Mouse (Mus musculus): Measurements from ENCODE around the gene A530084C06Rik. TPM values are rescaled to one million over a fixed set of nuclear protein-coding genes. Genes with fewer than 3 reads are reported as not detected.

The A530084C06Rik gene
- total and polyA plus RNA-seq, 2 experiments, result 0.21 to 0.46 TPM

GRCm38 (mm10) chr13:31564394-31564793, 5.3 kb upstream of the A530084C06Rik start:
- Histone ChIP-seq H3K4me3 (ENCODE audit: insufficient read depth, low read depth, low read length) (no peak overlapping the region), H3K9ac (ENCODE audit: low read depth, low read length) (no peak overlapping the region), H3K27ac (replicated peaks; ENCODE audit: insufficient read depth, low read depth, low read length) (no peak overlapping the region), H3K27me3 (ENCODE audit: control insufficient read depth, insufficient read depth, low read length) (no peaks in the 10 kb centered on the region), H3K4me1 (ENCODE audit: control insufficient read depth, insufficient read depth, low read length) (peaks cover 2% of the 10 kb centered on the region), H3K79me2 (ENCODE audit: control insufficient read depth, insufficient read depth, low read length) (peaks cover 6% of the 10 kb centered on the region), H3K36me3 (ENCODE audit: control insufficient read depth, insufficient read depth, low read length) (no peaks in the 10 kb centered on the region)
- no peak for DNase-seq (ENCODE audit: extremely low read depth, low read depth, low spot score)
- 41% methylated on average over 6 of the region's 6 CpGs for WGBS
- TF ChIP-seq CTCF (IDR thresholded peaks at IDR 0.05; ENCODE audit: low read depth, low read length) (no peak), POLR2A (IDR thresholded peaks at IDR 0.05; ENCODE audit: extremely low read depth, insufficient read depth, low read length) (no peak)

GRCm38 (mm10) chr13:31559419-31560144, 449 bp upstream of the A530084C06Rik start:
- DNase-seq (ENCODE audit: extremely low read depth, low read depth, low spot score), result peak; percentile 39
- Histone ChIP-seq H3K27ac (replicated peaks; ENCODE audit: insufficient read depth, low read depth, low read length) (peak overlapping the region; percentile 92), H3K4me1 (ENCODE audit: control insufficient read depth, insufficient read depth, low read length) (peaks cover 4% of the 10 kb centered on the region; the same call in 1 of the 2 replicates), H3K79me2 (ENCODE audit: control insufficient read depth, insufficient read depth, low read length) (peaks cover 15% of the 10 kb centered on the region), H3K27me3 (ENCODE audit: control insufficient read depth, insufficient read depth, low read length) (no peaks in the 10 kb centered on the region), H3K4me3 (ENCODE audit: insufficient read depth, low read depth, low read length) (peak overlapping the region; percentile 81), H3K9ac (ENCODE audit: low read depth, low read length) (peak overlapping the region; percentile 89), H3K36me3 (ENCODE audit: control insufficient read depth, insufficient read depth, low read length) (no peaks in the 10 kb centered on the region)
- TF ChIP-seq POLR2A (IDR thresholded peaks at IDR 0.05; ENCODE audit: extremely low read depth, insufficient read depth, low read length) (0 out of 2 replicates have a peak, but pooled peaks have one; percentile 9), CTCF (IDR thresholded peaks at IDR 0.05; ENCODE audit: low read depth, low read length) (peak; percentile 80)
- 1% methylated on average over 92 of the region's 92 CpGs for WGBS

GRCm38 (mm10) chr13:31557768-31558520, 1.2 kb downstream of the A530084C06Rik start:
- Histone ChIP-seq H3K79me2 (ENCODE audit: control insufficient read depth, insufficient read depth, low read length) (peaks cover 15% of the 10 kb centered on the region), H3K36me3 (ENCODE audit: control insufficient read depth, insufficient read depth, low read length) (no peaks in the 10 kb centered on the region), H3K4me1 (ENCODE audit: control insufficient read depth, insufficient read depth, low read length) (peaks cover 4% of the 10 kb centered on the region; the same call in 1 of the 2 replicates), H3K27me3 (ENCODE audit: control insufficient read depth, insufficient read depth, low read length) (no peaks in the 10 kb centered on the region), H3K9ac (ENCODE audit: low read depth, low read length) (peak overlapping the region; percentile 91), H3K4me3 (ENCODE audit: insufficient read depth, low read depth, low read length) (peak overlapping the region; percentile 81), H3K27ac (replicated peaks; ENCODE audit: insufficient read depth, low read depth, low read length) (peak overlapping the region; percentile 98)
- no peak for TF ChIP-seq CTCF (IDR thresholded peaks at IDR 0.05; ENCODE audit: low read depth, low read length)
- peak; percentile 96 for TF ChIP-seq POLR2A (IDR thresholded peaks at IDR 0.05; ENCODE audit: extremely low read depth, insufficient read depth, low read length)
- under 1% methylated on average over 73 of the region's 73 CpGs for WGBS
- peak; percentile 75 for DNase-seq (ENCODE audit: extremely low read depth, low read depth, low spot score)

DNA sequence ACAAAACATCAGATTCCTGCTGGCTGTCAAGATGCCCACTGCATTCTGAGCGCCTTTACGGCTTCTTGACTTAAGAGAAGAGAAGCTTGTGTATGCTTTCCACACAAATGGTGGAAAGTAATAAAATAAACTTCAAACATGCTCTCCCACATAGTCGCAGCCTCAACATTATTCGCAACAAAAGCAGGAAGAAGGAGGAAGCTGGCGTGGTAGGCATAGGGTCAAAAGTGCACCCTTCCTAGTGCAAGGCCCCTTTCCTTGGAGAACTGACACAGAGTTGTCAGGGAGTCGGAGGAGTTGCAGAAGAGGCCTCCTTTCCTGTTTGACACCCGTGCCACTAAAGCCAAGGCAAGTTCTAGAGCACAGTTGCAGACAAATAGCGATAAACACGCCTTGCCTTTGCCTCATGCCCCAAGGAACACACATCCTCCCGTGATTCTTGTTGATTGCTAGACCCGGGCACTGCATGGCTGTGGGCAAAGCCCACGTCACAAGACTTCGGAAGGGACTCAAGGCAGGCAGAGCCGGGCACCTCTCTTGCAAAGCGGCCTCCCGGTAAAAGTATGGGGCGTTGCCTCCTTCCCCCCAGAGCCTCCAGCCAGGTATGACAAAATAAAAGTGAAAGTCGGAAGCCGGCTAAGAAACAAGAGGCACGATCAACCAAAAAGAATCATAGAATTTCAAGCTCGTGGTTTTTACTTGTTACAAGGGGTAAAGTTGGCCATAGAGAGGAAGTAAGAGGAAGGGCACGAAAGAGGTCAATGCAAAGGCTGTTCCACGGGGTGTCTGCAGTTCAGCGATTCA, 2.0 kb downstream of the A530084C06Rik start:
- Histone ChIP-seq H3K36me3 (ENCODE audit: control insufficient read depth, insufficient read depth, low read length) (no peaks in the 10 kb centered on the region), H3K79me2 (ENCODE audit: control insufficient read depth, insufficient read depth, low read length) (peaks cover 15% of the 10 kb centered on the region), H3K9ac (ENCODE audit: low read depth, low read length) (peak overlapping the region; percentile 91), H3K4me1 (ENCODE audit: control insufficient read depth, insufficient read depth, low read length) (peaks cover 4% of the 10 kb centered on the region; the same call in 1 of the 2 replicates), H3K4me3 (ENCODE audit: insufficient read depth, low read depth, low read length) (peak overlapping the region; percentile 81), H3K27me3 (ENCODE audit: control insufficient read depth, insufficient read depth, low read length) (no peaks in the 10 kb centered on the region), H3K27ac (replicated peaks; ENCODE audit: insufficient read depth, low read depth, low read length) (peak overlapping the region; percentile 98)
- no peak for DNase-seq (ENCODE audit: extremely low read depth, low read depth, low spot score)
- no peak for TF ChIP-seq CTCF (IDR thresholded peaks at IDR 0.05; ENCODE audit: low read depth, low read length)
- TF ChIP-seq POLR2A (IDR thresholded peaks at IDR 0.05; ENCODE audit: extremely low read depth, insufficient read depth, low read length), result no peak
- 17% methylated on average over 24 of the region's 24 CpGs for WGBS

DNA sequence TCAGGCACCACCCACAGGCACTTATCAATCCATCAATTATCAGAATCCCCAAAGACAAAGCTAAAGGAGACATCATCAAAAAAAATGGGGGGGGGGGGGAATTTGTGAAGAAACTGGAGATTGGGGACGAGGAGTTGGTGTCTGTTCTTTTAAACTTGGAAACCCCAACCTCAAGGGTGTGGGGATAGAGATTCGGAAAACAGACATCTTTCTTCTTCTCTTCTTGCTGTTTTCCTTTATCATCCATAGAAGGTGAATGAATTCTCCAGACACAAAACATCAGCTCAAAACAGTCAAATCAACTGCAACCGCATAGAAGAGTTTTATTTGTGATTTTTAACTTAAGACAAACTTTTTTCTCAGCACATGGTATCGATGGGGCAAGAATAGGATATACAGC, 3.3 kb downstream of the A530084C06Rik start, which contains the start of gene Foxq1:
Foxq1 (plus strand) TSS at position 301 of the 400 bp plus-strand sequence.
- 96% methylated on average over 4 of the region's 4 CpGs for WGBS
- no peak for DNase-seq (ENCODE audit: extremely low read depth, low read depth, low spot score)
- Histone ChIP-seq H3K9ac (ENCODE audit: low read depth, low read length) (peak within 1 kb of the TSS; percentile 91; the same call in 1 of the 2 replicates), H3K27me3 (ENCODE audit: control insufficient read depth, insufficient read depth, low read length) (no peaks in the 10 kb centered on the region), H3K4me1 (ENCODE audit: control insufficient read depth, insufficient read depth, low read length) (peaks cover 4% of the 10 kb centered on the region; the same call in 1 of the 2 replicates), H3K4me3 (ENCODE audit: insufficient read depth, low read depth, low read length) (no peak within 1 kb of the TSS; the same call in 1 of the 2 replicates), H3K79me2 (ENCODE audit: control insufficient read depth, insufficient read depth, low read length) (peaks cover 15% of the 10 kb centered on the region), H3K27ac (replicated peaks; ENCODE audit: insufficient read depth, low read depth, low read length) (no peak within 1 kb of the TSS; the same call in 1 of the 2 replicates), H3K36me3 (ENCODE audit: control insufficient read depth, insufficient read depth, low read length) (no peaks in the 10 kb centered on the region)
- TF ChIP-seq POLR2A (IDR thresholded peaks at IDR 0.05; ENCODE audit: extremely low read depth, insufficient read depth, low read length) (no peak), CTCF (IDR thresholded peaks at IDR 0.05; ENCODE audit: low read depth, low read length) (no peak)
